Mouse (Mus musculus): ENCODE data around the gene Fbxw7. TPM values are rescaled to one million over a fixed set of nuclear protein-coding genes. Genes with fewer than 3 reads are reported as not detected.

Gene Fbxw7
- polyA plus RNA-seq, 1 experiment: 4.1 TPM

DNA sequence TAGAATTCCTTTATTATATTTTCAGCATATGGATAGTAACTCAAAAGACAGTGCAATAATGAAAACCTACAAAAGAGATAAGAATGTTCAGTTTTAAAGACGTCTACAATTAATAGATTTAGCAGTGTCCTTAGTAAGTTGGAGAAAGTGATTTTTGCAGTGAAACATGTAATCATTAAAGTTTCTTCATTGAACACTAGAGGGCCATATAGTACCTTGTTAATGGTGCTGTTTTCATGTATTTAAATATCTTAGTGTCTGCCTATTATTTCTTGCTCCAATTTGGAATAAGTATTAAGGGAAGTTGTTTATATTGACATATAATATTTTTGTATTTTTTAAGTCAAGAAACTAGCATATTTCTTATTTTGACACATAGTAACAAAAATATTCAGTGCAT lies 99.2 kb downstream of the Fbxw7 start:
- no peak for TF ChIP-seq CTCF (conservative IDR thresholded peaks at IDR 0.05; ENCODE audit: insufficient read depth, insufficient read length, low read depth, low read length)
- TF ChIP-seq POLR2A (IDR thresholded peaks at IDR 0.05; ENCODE audit: low read depth, low read length): no peak
- DNase-seq: no peak
- Histone ChIP-seq H3K27ac (ENCODE audit: insufficient read depth, low read depth, low read length) (no peak overlapping the region), H3K4me3 (ENCODE audit: insufficient read depth, low read depth, low read length) (no peak overlapping the region), H3K27me3 (replicated peaks; ENCODE audit: control insufficient read depth, insufficient read depth, low read length) (no peaks in the 10 kb centered on the region), H3K36me3 (ENCODE audit: control insufficient read depth, insufficient read depth, low read length) (no peaks in the 10 kb centered on the region), H3K4me1 (ENCODE audit: control insufficient read depth, insufficient read depth, low read length) (no peaks in the 10 kb centered on the region)
- 41% methylated on average over 1 of the region's 1 CpGs for WGBS

DNA sequence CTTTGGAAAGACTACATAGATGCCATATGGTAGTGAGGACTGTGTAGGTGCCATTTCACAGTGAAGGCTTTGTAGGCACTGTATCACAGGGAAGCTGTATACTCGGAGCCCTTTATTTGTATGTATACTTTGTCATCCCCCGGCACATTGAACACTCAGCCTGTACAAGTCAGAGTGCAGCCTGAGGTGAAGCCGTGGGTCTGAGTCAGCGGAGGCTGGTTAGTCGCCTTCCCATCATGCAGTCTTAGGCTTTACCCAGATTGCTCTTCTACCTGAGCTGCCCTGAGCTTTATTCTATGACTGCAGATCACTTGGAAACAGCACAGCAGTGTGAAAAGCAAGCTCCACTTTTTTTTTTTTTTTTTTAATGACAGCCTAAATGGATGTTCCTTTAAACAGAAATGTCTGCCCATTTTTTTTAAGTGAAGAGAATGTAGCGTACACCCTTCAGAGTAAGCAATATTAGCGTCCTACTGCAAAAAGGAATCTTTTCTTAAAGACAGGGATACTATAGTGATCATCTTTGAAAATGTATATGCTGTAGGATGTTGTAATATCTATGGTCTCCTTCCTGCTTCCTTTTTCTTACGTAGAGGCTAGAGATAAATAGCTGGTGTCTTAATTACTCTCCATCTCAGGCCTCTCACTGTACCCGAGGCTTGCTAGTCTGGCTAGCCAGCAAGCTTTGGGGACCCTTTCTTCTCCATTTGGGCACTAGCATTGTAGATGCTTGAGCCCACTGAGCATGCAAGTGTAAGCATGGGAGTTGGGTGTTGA lies 103.0 kb downstream of the Fbxw7 start:
- Histone ChIP-seq H3K36me3 (ENCODE audit: control insufficient read depth, insufficient read depth, low read length) (no peaks in the 10 kb centered on the region), H3K27me3 (replicated peaks; ENCODE audit: control insufficient read depth, insufficient read depth, low read length) (no peaks in the 10 kb centered on the region)
- 82% methylated on average over 9 of the region's 9 CpGs for WGBS

DNA sequence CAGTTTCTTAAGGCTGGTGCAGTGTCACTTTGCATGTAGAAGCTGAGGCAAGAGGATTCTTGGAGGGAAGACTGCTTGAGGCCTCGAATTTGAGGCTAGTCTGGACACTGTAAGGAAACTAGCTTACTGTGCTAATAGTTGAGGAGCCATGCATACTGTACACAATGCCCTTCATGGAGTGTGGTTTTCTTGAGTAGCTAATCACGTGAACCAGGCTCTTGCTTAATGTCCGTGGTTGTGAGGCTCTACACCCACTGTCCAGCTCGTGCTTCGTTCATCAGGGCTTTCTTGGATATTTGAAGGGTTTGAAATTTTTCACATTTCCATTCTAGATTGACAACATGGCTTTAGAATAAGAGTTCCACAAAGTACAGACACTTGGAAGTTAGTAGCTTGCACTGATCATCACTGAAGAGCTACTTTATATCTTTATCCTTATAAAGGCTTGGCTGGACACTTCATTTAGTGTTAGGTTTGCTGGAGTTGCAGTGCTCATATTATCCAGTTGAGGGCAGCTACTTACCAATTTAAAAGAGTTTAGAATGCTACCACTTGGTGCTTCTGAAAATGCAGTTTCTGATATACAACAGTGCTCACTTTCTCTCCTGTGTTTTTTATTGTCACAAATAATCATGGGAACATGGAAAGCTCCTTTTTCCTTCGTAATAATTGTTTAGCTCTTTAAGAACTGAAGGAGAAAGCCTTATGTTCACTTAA lies 106.8 kb downstream of the Fbxw7 start:
- 66% methylated on average over 6 of the region's 6 CpGs for WGBS
- TF ChIP-seq CTCF (conservative IDR thresholded peaks at IDR 0.05; ENCODE audit: insufficient read depth, insufficient read length, low read depth, low read length) (0 out of 2 replicates have a peak, but pooled peaks have one; percentile 16), POLR2A (IDR thresholded peaks at IDR 0.05; ENCODE audit: low read depth, low read length) (no peak)
- Histone ChIP-seq H3K27ac (ENCODE audit: insufficient read depth, low read depth, low read length) (no peak overlapping the region), H3K36me3 (ENCODE audit: control insufficient read depth, insufficient read depth, low read length) (no peaks in the 10 kb centered on the region), H3K4me3 (ENCODE audit: insufficient read depth, low read depth, low read length) (no peak overlapping the region), H3K4me1 (ENCODE audit: control insufficient read depth, insufficient read depth, low read length) (peaks cover 10% of the 10 kb centered on the region), H3K27me3 (replicated peaks; ENCODE audit: control insufficient read depth, insufficient read depth, low read length) (no peaks in the 10 kb centered on the region)
- DNase-seq: peak; percentile 58

More for the DNA sequence above, 103.0 kb downstream of the Fbxw7 start:
- Histone ChIP-seq H3K4me3 (ENCODE audit: insufficient read depth, low read depth, low read length) (no peak overlapping the region), H3K4me1 (ENCODE audit: control insufficient read depth, insufficient read depth, low read length) (no peaks in the 10 kb centered on the region), H3K27ac (ENCODE audit: insufficient read depth, low read depth, low read length) (no peak overlapping the region)
- TF ChIP-seq CTCF (conservative IDR thresholded peaks at IDR 0.05; ENCODE audit: insufficient read depth, insufficient read length, low read depth, low read length) (no peak), POLR2A (IDR thresholded peaks at IDR 0.05; ENCODE audit: low read depth, low read length) (no peak)
- no peak for DNase-seq

DNA sequence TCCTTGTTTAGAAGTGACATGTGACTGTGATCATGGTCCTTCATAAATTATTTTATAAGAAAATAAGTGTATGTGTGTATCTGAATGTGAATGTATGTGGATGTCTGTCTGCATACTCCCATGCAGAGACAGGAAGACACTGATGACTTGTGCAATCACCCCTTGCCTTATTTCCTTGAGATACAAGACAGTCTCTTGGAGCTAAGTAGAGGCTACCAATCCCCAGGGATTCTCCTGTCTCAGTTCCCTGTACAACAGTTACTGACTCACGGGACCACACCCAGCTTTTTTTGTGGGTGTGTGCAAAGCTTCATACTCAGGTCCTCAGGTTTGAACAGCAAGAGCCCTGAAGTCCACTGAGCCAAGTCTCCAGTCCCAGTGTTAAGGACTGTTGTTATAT lies 108.2 kb downstream of the Fbxw7 start:
- whole genome bisulfite sequencing: 59% methylated on average over 1 of the region's 1 CpGs
- TF ChIP-seq CTCF (conservative IDR thresholded peaks at IDR 0.05; ENCODE audit: insufficient read depth, insufficient read length, low read depth, low read length) (no peak), POLR2A (IDR thresholded peaks at IDR 0.05; ENCODE audit: low read depth, low read length) (no peak)

DNA sequence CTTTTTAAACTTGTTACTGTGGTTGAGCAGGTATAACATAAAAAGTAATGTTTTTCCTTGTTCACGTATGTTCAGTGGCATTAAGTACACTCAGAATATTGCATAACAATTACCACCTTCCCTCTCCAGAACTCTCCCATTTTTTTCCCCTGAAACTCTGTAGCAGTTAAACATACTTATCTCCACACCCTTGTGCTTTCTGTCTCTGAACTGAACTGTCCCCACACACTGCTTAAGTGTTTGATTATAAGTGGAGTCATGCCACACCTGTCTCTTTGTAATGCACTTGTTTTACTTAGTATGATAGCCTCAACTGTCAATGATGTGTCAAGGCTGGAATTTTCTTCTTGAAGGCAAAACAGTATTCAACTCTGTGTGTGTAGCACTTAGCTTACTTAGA lies 108.6 kb downstream of the Fbxw7 start:
- no peaks in the 10 kb centered on the region for H3K36me3 ChIP-seq (ENCODE audit: control insufficient read depth, insufficient read depth, low read length)
- 93% methylated on average over 1 of the region's 1 CpGs for WGBS
- H3K27me3 ChIP-seq (replicated peaks; ENCODE audit: control insufficient read depth, insufficient read depth, low read length): no peaks in the 10 kb centered on the region
- no peak for DNase-seq
- peaks cover 10% of the 10 kb centered on the region for H3K4me1 ChIP-seq (ENCODE audit: control insufficient read depth, insufficient read depth, low read length)
- TF ChIP-seq CTCF (conservative IDR thresholded peaks at IDR 0.05; ENCODE audit: insufficient read depth, insufficient read length, low read depth, low read length): no peak
- no peak for TF ChIP-seq POLR2A (IDR thresholded peaks at IDR 0.05; ENCODE audit: low read depth, low read length)
- no peak overlapping the region for H3K4me3 ChIP-seq (ENCODE audit: insufficient read depth, low read depth, low read length)
- H3K27ac ChIP-seq (ENCODE audit: insufficient read depth, low read depth, low read length): no peak overlapping the region

More for the DNA sequence above, 108.2 kb downstream of the Fbxw7 start:
- no peak for DNase-seq
- H3K27ac ChIP-seq (ENCODE audit: insufficient read depth, low read depth, low read length): no peak overlapping the region
- H3K27me3 ChIP-seq (replicated peaks; ENCODE audit: control insufficient read depth, insufficient read depth, low read length): no peaks in the 10 kb centered on the region
- no peak overlapping the region for H3K4me3 ChIP-seq (ENCODE audit: insufficient read depth, low read depth, low read length)
- no peaks in the 10 kb centered on the region for H3K36me3 ChIP-seq (ENCODE audit: control insufficient read depth, insufficient read depth, low read length)
- peaks cover 10% of the 10 kb centered on the region for H3K4me1 ChIP-seq (ENCODE audit: control insufficient read depth, insufficient read depth, low read length)

DNA sequence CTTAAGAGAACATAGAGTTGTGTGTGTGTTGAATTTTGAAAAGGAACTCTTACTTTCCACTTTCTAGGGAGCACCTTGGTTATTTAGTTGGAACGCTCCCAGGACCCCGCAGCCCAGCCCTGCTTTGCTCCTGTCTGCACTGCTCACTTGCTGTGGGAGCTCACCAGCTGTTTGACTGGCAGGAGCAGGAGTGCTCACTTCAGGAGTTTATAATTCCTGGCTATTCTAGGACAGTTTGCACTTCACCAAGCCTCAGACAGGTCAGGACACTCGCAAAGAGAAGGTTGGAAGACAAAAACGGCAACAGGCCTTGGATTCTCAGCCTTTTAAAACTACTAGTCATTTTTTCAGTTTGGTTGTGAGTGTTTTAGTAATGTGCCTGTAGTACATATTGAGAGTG lies 110.2 kb downstream of the Fbxw7 start:
- Histone ChIP-seq H3K4me1 (ENCODE audit: control insufficient read depth, insufficient read depth, low read length) (peaks cover 10% of the 10 kb centered on the region), H3K27ac (ENCODE audit: insufficient read depth, low read depth, low read length) (no peak overlapping the region), H3K36me3 (ENCODE audit: control insufficient read depth, insufficient read depth, low read length) (no peaks in the 10 kb centered on the region), H3K27me3 (replicated peaks; ENCODE audit: control insufficient read depth, insufficient read depth, low read length) (no peaks in the 10 kb centered on the region), H3K4me3 (ENCODE audit: insufficient read depth, low read depth, low read length) (no peak overlapping the region)
- WGBS: 69% methylated on average over 4 of the region's 4 CpGs
- DNase-seq: no peak
- TF ChIP-seq CTCF (conservative IDR thresholded peaks at IDR 0.05; ENCODE audit: insufficient read depth, insufficient read length, low read depth, low read length): no peak
- TF ChIP-seq POLR2A (IDR thresholded peaks at IDR 0.05; ENCODE audit: low read depth, low read length): no peak

DNA sequence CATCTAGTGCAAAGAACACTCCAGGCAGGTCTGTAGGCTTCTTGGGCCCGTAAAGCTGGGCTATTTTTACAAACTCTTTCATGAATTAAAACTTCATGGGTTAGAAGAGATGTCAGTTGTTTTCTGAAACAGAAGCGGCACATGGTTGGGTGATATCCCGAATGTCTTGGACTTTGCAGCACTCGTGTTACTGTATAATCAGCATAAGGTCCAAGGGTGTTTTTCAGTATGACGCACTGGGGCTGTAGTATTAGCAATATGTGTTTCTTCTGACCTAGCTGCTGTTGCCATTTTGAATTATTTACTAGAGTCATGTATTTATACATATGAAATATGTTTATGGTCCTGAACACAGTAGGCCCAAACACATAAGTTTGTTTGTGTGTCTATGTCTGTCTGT lies 111.1 kb downstream of the Fbxw7 start:
- H3K27me3 ChIP-seq (replicated peaks; ENCODE audit: control insufficient read depth, insufficient read depth, low read length): no peaks in the 10 kb centered on the region
- H3K36me3 ChIP-seq (ENCODE audit: control insufficient read depth, insufficient read depth, low read length): no peaks in the 10 kb centered on the region
- peak overlapping the region; percentile 23; the same call in 1 of the 2 replicates for H3K27ac ChIP-seq (ENCODE audit: insufficient read depth, low read depth, low read length)
- WGBS: 63% methylated on average over 5 of the region's 5 CpGs
- no peak overlapping the region for H3K4me3 ChIP-seq (ENCODE audit: insufficient read depth, low read depth, low read length)
- TF ChIP-seq CTCF (conservative IDR thresholded peaks at IDR 0.05; ENCODE audit: insufficient read depth, insufficient read length, low read depth, low read length) (no peak), POLR2A (IDR thresholded peaks at IDR 0.05; ENCODE audit: low read depth, low read length) (no peak)
- peaks cover 10% of the 10 kb centered on the region for H3K4me1 ChIP-seq (ENCODE audit: control insufficient read depth, insufficient read depth, low read length)
- peak; percentile 71 for DNase-seq

Measured in kidney, adult 2 months (tissue).